ENCODE assay signal across 24 mouse cellular contexts in genomic region chr19:59051622-59052021, GRCm38 (mm10). TPM values are rescaled to one million over a fixed set of nuclear protein-coding genes. Genes with fewer than 3 reads are reported as not detected.
A peak's percentile ranks its signal among the peaks of the same experiment; 100 is the strongest.
DNase-seq lines count a peak whose midpoint lies in the region; ATAC-seq lines count a peak whose summit lies in the region.
"Had no signal": no experiment of that assay in that cellular context is flagged by ENCODE, and none has a peak within 500 bp of the region (broad histone marks: within the 10 kb centered on the region; RNA-seq: fewer than 3 reads in every experiment).

No protein-coding gene starts in this region.

- no peak overlapping the region for H3K4me3 ChIP-seq in forebrain, embryonic 14.5 days (ENCODE audit: low read depth, low read length)
- no peak overlapping the region for H3K4me3 ChIP-seq in forebrain, embryonic 11.5 days (ENCODE audit: low read depth, low read length)
- H3K4me3 ChIP-seq in forebrain, embryonic 16.5 days (replicated peaks; ENCODE audit: low read length): no peak overlapping the region
- no peak overlapping the region for H3K4me3 ChIP-seq in forebrain, embryonic 13.5 days
- H3K4me3 ChIP-seq in midbrain, embryonic 11.5 days (ENCODE audit: low read depth, low read length): no peak overlapping the region
- H3K4me3 ChIP-seq in midbrain, embryonic 15.5 days: no peak overlapping the region
- H3K4me3 ChIP-seq: embryonic facial prominence, embryonic 10.5 days; embryonic facial prominence, embryonic 12.5 days had no signal

- intact Hi-C loops in heart, postnatal 25 days (cut with DNase I): no loop called here

- H3K27ac ChIP-seq in forebrain, embryonic 14.5 days (ENCODE audit: low read depth, low read length): peak overlapping the region; percentile 90; the same call in 1 of the 2 replicates
- no peak overlapping the region for H3K27ac ChIP-seq in forebrain, embryonic 11.5 days (ENCODE audit: low read depth, low read length)
- peak overlapping the region; percentile 96 for H3K27ac ChIP-seq in forebrain, embryonic 16.5 days (ENCODE audit: low read length)
- no peak overlapping the region for H3K27ac ChIP-seq in forebrain, embryonic 13.5 days
- H3K27ac ChIP-seq in midbrain, embryonic 11.5 days (ENCODE audit: low read depth, low read length): no peak overlapping the region
- H3K27ac ChIP-seq in midbrain, embryonic 15.5 days: no peak overlapping the region
- H3K27ac ChIP-seq: embryonic facial prominence, embryonic 10.5 days; embryonic facial prominence, embryonic 12.5 days had no signal

- no peaks in the 10 kb centered on the region for H3K36me3 ChIP-seq in forebrain, embryonic 14.5 days (ENCODE audit: control insufficient read depth, insufficient read depth, low read length)
- H3K36me3 ChIP-seq in forebrain, embryonic 11.5 days (ENCODE audit: control insufficient read depth, insufficient read depth, low read length): no peaks in the 10 kb centered on the region
- no peaks in the 10 kb centered on the region for H3K36me3 ChIP-seq in forebrain, embryonic 16.5 days (ENCODE audit: control insufficient read depth, insufficient read depth)
- no peaks in the 10 kb centered on the region for H3K36me3 ChIP-seq in forebrain, embryonic 13.5 days (ENCODE audit: poor library complexity, severe bottlenecking)
- no peaks in the 10 kb centered on the region for H3K36me3 ChIP-seq in midbrain, embryonic 11.5 days (ENCODE audit: control insufficient read depth, insufficient read depth, low read length)
- H3K36me3 ChIP-seq in midbrain, embryonic 15.5 days (replicated peaks): no peaks in the 10 kb centered on the region
- H3K36me3 ChIP-seq: embryonic facial prominence, embryonic 10.5 days; embryonic facial prominence, embryonic 12.5 days; G1E had no signal

- no peak overlapping the region for H3K9ac ChIP-seq in forebrain, embryonic 14.5 days (ENCODE audit: low read length)
- no peak overlapping the region for H3K9ac ChIP-seq in forebrain, embryonic 11.5 days (ENCODE audit: low read length)
- no peak overlapping the region for H3K9ac ChIP-seq in forebrain, embryonic 16.5 days (replicated peaks; ENCODE audit: low read depth, low read length)
- no peak overlapping the region for H3K9ac ChIP-seq in forebrain, embryonic 13.5 days
- no peak overlapping the region for H3K9ac ChIP-seq in midbrain, embryonic 11.5 days (ENCODE audit: low read length)
- no peak overlapping the region for H3K9ac ChIP-seq in midbrain, embryonic 15.5 days
- H3K9ac ChIP-seq: embryonic facial prominence, embryonic 12.5 days had no signal

- no peaks in the 10 kb centered on the region for H3K9me3 ChIP-seq in forebrain, embryonic 14.5 days (replicated peaks; ENCODE audit: control insufficient read depth, low read length)
- H3K9me3 ChIP-seq in forebrain, embryonic 11.5 days (ENCODE audit: control insufficient read depth, low read length): no peaks in the 10 kb centered on the region
- no peaks in the 10 kb centered on the region for H3K9me3 ChIP-seq in forebrain, embryonic 16.5 days (ENCODE audit: control insufficient read depth, low read length)
- H3K9me3 ChIP-seq in forebrain, embryonic 13.5 days (replicated peaks): no peaks in the 10 kb centered on the region
- no peaks in the 10 kb centered on the region for H3K9me3 ChIP-seq in midbrain, embryonic 11.5 days (ENCODE audit: control insufficient read depth, low read length)
- H3K9me3 ChIP-seq in midbrain, embryonic 15.5 days: no peaks in the 10 kb centered on the region
- H3K9me3 ChIP-seq: embryonic facial prominence, embryonic 10.5 days; embryonic facial prominence, embryonic 12.5 days; G1E had no signal

- no peak for ATAC-seq in forebrain, embryonic 14.5 days
- ATAC-seq in forebrain, embryonic 11.5 days (replicated peaks; ENCODE audit: low FRiP score): no peak
- ATAC-seq in forebrain, embryonic 16.5 days: no peak
- no peak for ATAC-seq in forebrain, embryonic 13.5 days
- no peak for ATAC-seq in midbrain, embryonic 11.5 days (ENCODE audit: low FRiP score)
- ATAC-seq in midbrain, embryonic 15.5 days (replicated peaks): no peak
- ATAC-seq: activated CD4-positive, CD25-positive, alpha-beta regulatory T cell, adult 4 months; CD4-positive, CD25-positive, alpha-beta regulatory T cell, adult 4 months; Patski had no signal

- WGBS in forebrain, embryonic 14.5 days: 89% methylated on average over 9 of the region's 9 CpGs
- WGBS in forebrain, embryonic 11.5 days: 88% methylated on average over 9 of the region's 9 CpGs
- 77% methylated on average over 9 of the region's 9 CpGs for whole genome bisulfite sequencing in forebrain, embryonic 16.5 days
- 87% methylated on average over 9 of the region's 9 CpGs for WGBS in forebrain, embryonic 13.5 days
- WGBS in midbrain, embryonic 11.5 days: 89% methylated on average over 9 of the region's 9 CpGs
- WGBS in midbrain, embryonic 15.5 days: 87% methylated on average over 9 of the region's 9 CpGs

- no peaks in the 10 kb centered on the region for H3K27me3 ChIP-seq in forebrain, embryonic 14.5 days (replicated peaks; ENCODE audit: control insufficient read depth, insufficient read depth, low read length)
- no peaks in the 10 kb centered on the region for H3K27me3 ChIP-seq in forebrain, embryonic 11.5 days (ENCODE audit: control insufficient read depth, insufficient read depth, low read length)
- H3K27me3 ChIP-seq in forebrain, embryonic 16.5 days (replicated peaks; ENCODE audit: control insufficient read depth, insufficient read depth, low read length): no peaks in the 10 kb centered on the region
- H3K27me3 ChIP-seq in forebrain, embryonic 13.5 days: peaks cover 8% of the 10 kb centered on the region; the same call in 1 of the 2 replicates
- H3K27me3 ChIP-seq in midbrain, embryonic 11.5 days (ENCODE audit: control insufficient read depth, insufficient read depth, low read length): no peaks in the 10 kb centered on the region
- H3K27me3 ChIP-seq in midbrain, embryonic 15.5 days (replicated peaks): no peaks in the 10 kb centered on the region
- H3K27me3 ChIP-seq: CH12.LX; embryonic facial prominence, embryonic 12.5 days; Patski had no signal

- peaks cover 32% of the 10 kb centered on the region for H3K4me1 ChIP-seq in forebrain, embryonic 14.5 days (ENCODE audit: control insufficient read depth, insufficient read depth, low read length)
- H3K4me1 ChIP-seq in forebrain, embryonic 11.5 days (replicated peaks; ENCODE audit: control insufficient read depth, insufficient read depth, low read length): peaks cover 3% of the 10 kb centered on the region; the same call in 1 of the 2 replicates
- H3K4me1 ChIP-seq in forebrain, embryonic 16.5 days (replicated peaks; ENCODE audit: control insufficient read depth, insufficient read depth, low read length): peaks cover 47% of the 10 kb centered on the region
- peaks cover 43% of the 10 kb centered on the region for H3K4me1 ChIP-seq in forebrain, embryonic 13.5 days
- H3K4me1 ChIP-seq in midbrain, embryonic 11.5 days (ENCODE audit: control insufficient read depth, insufficient read depth, low read length): no peaks in the 10 kb centered on the region
- H3K4me1 ChIP-seq in midbrain, embryonic 15.5 days: no peaks in the 10 kb centered on the region; the same call in 1 of the 2 replicates

- no peak overlapping the region for H3K4me2 ChIP-seq in forebrain, embryonic 14.5 days (ENCODE audit: low read length)
- no peak overlapping the region for H3K4me2 ChIP-seq in forebrain, embryonic 11.5 days (ENCODE audit: low read depth, low read length, severe bottlenecking)
- no peak overlapping the region for H3K4me2 ChIP-seq in forebrain, embryonic 16.5 days (ENCODE audit: low read length)
- H3K4me2 ChIP-seq in forebrain, embryonic 13.5 days: no peak overlapping the region
- H3K4me2 ChIP-seq in midbrain, embryonic 11.5 days: no peak overlapping the region
- H3K4me2 ChIP-seq in midbrain, embryonic 15.5 days: no peak overlapping the region
- H3K4me2 ChIP-seq: embryonic facial prominence, embryonic 12.5 days had no signal

- DNase-seq in forebrain, embryonic 14.5 days (ENCODE audit: low spot score): no peak
- DNase-seq in forebrain, embryonic 11.5 days (ENCODE audit: low spot score): no peak
- DNase-seq in heart, adult 11 months: peak; percentile 70
- no peak for DNase-seq in heart, postnatal 25 days (ENCODE audit: low spot score)
- DNase-seq in midbrain, embryonic 11.5 days (ENCODE audit: low spot score, missing footprints): peak; percentile 53
- DNase-seq: adrenal gland, adult 8-10 months; adrenal gland, postnatal 14 days; adrenal gland, postnatal 36 days; B cell, adult 2 months; cerebellum, adult 11-12 months; cerebellum, adult 2 months; cerebellum, adult 9-10 months; cerebellum, postnatal 10 days; cerebellum, postnatal 25 days had no signal

RNA-seq across cellular contexts. Expression of gene Shtn1, which starts 24.3 kb away (rescaled TPM):
- polyA plus RNA-seq in forebrain, embryonic 14.5 days (2014; fragmentation: Nextera tagmentation; extraction: Ambion mirVana): 48.3 and 61.8 TPM in 2 replicates
- polyA plus RNA-seq in forebrain, embryonic 11.5 days (2014; fragmentation: Nextera tagmentation; extraction: Ambion mirVana): 6.0 and 6.2 TPM in 2 replicates
- polyA plus RNA-seq in forebrain, embryonic 16.5 days (2015; fragmentation: Nextera tagmentation; extraction: Ambion mirVana): 78.5 and 86.5 TPM in 2 replicates
- 24.0 and 25.3 TPM in 2 replicates for polyA plus RNA-seq in forebrain, embryonic 13.5 days (2015; fragmentation: Nextera tagmentation; extraction: Ambion mirVana)
- 1 to 10 TPM; 1.6 TPM for total RNA-seq in heart, postnatal 25 days (2021)
- 1.4 and 2.7 TPM in 2 replicates for polyA plus RNA-seq in midbrain, embryonic 11.5 days (2014; fragmentation: Nextera tagmentation; extraction: Ambion mirVana)
- 38.3 and 45.0 TPM in 2 replicates for polyA plus RNA-seq in midbrain, embryonic 15.5 days (2015; fragmentation: Nextera tagmentation; extraction: Ambion mirVana)
- polyA plus RNA-seq: G1E had no signal

Comparison
In these comparisons a context has a peak if more than half of its experiments do, and no peak if none do; other contexts are left out.
1. DNase-seq: peak in heart, adult 11 months (single experiment) and midbrain, embryonic 11.5 days (single experiment); none in forebrain, embryonic 14.5 days (single experiment), forebrain, embryonic 11.5 days (single experiment) and heart, postnatal 25 days (single experiment).
2. H3K27ac ChIP-seq: peak in forebrain, embryonic 14.5 days (single experiment) and forebrain, embryonic 16.5 days (single experiment); none in forebrain, embryonic 11.5 days (single experiment), forebrain, embryonic 13.5 days (single experiment), midbrain, embryonic 11.5 days (single experiment) and midbrain, embryonic 15.5 days (single experiment).